Mouse (Mus musculus) kidney, adult 2 months (tissue): ENCODE measurements around the gene Itgb4.

Source experiments
- CTCF ChIP-seq: fragments of 200-500 bp; conservative IDR thresholded peaks from 2 replicates; pipeline ENCODE4 v1.5.1; 2011; ENCODE audit warnings: low read depth, mild to moderate bottlenecking, control low read depth, low read length, moderate library complexity, mixed read lengths; ENCODE audit not compliant: insufficient read depth, insufficient read length
- POLR2A ChIP-seq: fragments of 200-500 bp; IDR thresholded peaks from one replicate; pipeline ENCODE4 v1.6.1; 2011; ENCODE audit warnings: low read depth, low read length, control low read depth

- no peak for TF ChIP-seq CTCF
- no peak for TF ChIP-seq POLR2A
These were observed 28.2 kb upstream of the Itgb4 start for GRCm38 (mm10) chr11:115946221-115946828.
